Mouse (Mus musculus) liver (tissue): ENCODE measurements around the gene Gba.
A peak's percentile ranks its signal among the peaks of the same experiment; 100 is the strongest.

Source experiments
- DNase-seq: peaks from one replicate; pipeline ENCODE4 v3.0.0-alpha.2; 2020; ENCODE audit warnings: mixed read lengths

Gene Gba

DNA sequence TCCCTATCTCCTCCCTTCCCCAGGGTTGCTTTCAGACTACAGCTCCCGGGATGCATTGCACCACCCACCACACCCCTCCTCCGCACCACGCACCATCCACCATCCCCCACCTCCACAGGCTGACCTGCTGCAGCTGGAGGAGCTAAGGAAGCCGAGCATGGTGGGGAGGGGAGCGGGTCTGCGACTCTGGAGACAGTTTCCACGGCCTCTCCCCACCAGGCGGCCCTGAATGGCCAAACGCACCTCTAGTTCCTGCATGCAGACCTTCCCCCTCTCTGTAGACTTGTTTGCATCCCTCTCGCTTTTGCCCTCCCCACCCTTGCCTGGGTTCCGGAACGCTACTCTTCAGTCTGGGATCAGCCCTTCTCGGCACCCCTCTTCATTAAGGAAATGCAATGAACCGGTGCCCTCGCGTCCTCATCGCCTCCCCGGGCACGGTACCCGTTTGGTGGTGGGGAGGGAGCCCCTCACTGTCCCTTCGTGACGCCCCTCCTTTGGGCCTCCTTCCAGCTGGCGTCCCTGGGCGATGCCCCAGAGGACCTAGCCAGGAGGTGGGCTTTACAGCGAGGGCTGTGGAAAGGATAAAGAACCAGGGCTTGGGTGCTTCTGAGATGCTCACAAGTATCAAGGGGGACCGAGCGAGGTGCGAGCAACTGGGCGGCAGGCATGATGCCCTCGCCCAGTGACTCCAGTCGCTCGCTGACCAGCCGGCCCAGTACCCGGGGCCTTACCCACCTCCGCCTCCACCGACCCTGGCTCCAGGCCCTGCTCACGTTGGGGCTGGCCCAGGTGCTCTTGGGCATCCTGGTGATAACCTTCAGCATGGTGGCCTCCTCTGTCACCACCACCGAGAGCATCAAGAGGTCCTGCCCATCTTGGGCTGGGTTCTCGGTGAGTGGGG is 19.4 kb upstream of the Gba start, which contains the start of gene Fam189b:
Fam189b (plus strand) TSS at position 86 of the 901 bp plus-strand sequence.
- DNase-seq, result peak; percentile 85

- no peak for DNase-seq
Observed at GRCm38 (mm10) chr3:89183959-89184315, 18.8 kb upstream of the Gba start.

GRCm38 (mm10) chr3:89187197-89187596 is 15.5 kb upstream of the Gba start:
- DNase-seq, result no peak

- no peak for DNase-seq
Observed at GRCm38 (mm10) chr3:89187690-89188477, 14.8 kb upstream of the Gba start.

DNA sequence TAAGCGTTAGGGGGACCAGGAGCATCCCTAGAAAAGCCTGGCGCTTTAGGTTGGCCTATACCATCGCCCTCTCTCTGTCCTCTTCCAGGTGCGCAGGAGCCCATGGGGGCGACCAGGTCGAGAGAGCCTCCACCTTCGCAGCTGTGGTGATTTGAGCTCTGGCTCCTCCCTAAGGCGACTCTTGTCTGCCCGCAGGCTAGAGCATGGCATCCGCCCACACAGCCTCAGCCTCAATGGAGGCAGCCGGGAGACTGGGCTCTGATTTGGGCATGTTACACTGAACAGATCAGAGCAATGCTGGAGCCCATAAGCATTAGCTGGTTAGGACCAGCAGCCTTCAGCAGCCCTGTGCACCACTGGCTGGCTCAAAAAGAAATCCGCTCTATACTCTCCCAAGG is 14.3 kb upstream of the Gba start:
- no peak for DNase-seq

GRCm38 (mm10) chr3:89190436-89190835 is 12.3 kb upstream of the Gba start:
- DNase-seq, result no peak

GRCm38 (mm10) chr3:89193351-89193750 is 9.4 kb upstream of the Gba start:
- DNase-seq, result no peak

GRCm38 (mm10) chr3:89193853-89194252 is 8.9 kb upstream of the Gba start:
- DNase-seq, result no peak

DNA sequence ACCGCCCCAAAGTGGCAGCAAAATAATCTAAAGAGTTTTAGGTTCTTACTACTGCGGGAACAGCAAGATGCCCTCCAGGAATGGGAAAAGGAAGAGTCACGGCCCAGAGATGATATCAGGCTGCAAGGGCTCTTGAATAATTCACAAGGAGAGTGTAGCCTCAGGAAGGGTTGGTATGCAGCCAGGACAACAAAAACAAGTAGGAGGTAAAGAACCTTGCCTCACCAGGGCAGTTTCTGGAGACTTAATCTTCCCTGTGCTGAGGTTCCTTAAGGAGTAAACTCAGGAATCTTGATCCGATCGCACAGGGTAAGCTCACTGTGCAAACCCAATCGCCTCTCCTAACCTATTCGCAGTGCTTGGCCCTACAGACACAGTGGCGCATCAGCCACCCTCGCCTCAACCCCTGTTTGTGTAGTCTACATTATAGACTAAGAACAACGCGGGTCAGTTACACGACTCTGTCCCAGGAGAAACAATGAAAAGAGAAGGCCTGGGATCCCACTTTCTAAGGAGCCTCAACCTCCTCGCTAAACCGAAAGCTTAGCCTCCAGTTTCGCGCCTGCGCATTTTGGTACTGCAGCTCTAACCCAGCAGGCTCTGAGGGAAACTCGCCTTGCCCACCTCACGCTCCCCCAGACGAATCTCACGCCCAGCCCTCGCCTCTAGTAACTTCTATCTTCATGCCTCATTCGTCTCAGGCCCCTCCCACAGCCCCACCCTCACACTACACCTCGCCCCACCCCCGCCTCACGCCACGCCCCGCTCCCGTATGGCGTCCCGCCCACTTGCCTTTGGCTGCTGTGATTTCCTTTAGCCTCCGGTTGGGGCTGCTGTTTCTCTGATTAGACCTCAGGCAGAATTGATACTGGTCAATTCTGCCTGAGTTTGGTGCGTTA is 6.5 kb upstream of the Gba start:
- peak; percentile 95 for DNase-seq

DNA sequence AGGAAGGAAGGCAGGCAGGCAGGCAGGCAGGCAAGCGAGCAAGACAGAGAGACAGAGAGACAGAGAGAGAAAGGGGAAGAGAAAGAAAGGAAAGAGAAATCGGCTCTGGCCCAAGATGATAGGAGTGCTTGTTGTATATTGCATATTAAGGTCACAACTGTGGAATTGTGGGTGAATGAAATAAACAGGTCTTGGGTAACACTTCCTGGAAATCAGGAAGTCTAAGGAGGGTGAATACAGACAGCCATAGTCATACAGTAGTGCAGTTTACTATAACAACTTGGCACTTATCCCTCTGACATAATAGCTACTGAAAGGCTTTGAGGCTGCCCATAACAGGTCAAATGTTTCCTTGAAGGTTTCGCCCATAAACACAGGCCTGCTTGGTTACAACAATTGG is 2.9 kb upstream of the Gba start:
- DNase-seq, result no peak

DNA sequence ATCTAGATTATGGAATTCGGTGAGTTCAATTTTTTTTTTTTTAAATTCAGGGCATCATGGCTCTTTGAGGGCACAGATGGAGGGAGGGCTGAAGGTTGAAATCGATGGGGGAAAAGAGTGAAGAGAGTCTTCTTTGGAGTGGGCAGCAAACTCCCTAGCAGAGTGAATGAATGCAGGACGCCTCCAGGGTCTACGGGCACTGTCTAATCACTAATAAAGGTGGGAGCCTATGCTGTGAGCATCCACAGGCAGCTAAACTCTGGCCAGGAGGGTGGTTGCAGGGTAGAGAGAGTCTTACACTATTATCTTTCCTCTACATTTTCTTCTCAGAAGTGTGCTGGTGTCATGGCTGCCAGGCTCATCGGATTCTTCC is 400 bp downstream of the Gba start:
- no peak for DNase-seq

- no peak for DNase-seq
Observed at GRCm38 (mm10) chr3:89206079-89206478, 3.4 kb downstream of the Gba start.

- DNase-seq, result no peak
Observed at GRCm38 (mm10) chr3:89206695-89207094, 4.0 kb downstream of the Gba start.

DNA sequence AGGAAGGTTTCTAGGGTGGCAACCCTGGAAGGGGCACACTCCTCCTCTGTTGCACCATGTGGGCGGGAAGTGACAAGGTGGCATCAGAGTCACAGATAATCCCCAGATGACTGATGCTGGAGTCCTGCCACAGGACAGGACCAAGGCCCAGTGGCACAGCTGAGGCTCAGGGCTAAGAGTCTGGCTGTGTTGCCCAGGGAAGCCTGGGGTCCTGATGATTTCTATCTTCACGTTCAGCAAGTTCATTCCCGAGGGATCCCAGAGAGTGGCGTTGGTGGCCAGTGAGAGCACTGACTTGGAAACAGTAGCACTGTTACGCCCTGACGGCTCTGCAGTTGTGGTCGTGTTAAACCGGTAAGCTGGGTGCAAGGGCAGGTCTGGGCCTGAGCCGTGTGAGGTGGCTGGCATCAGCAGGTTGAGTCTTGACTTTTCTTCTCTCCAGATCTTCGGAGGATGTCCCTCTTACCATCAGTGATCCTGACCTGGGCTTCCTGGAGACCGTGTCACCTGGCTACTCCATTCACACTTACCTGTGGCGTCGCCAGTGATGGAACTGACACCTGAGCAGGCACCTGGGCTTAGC is 5.4 kb downstream of the Gba start:
- DNase-seq, result no peak

GRCm38 (mm10) chr3:89208736-89209135 is 6.0 kb downstream of the Gba start:
- DNase-seq, result no peak

DNA sequence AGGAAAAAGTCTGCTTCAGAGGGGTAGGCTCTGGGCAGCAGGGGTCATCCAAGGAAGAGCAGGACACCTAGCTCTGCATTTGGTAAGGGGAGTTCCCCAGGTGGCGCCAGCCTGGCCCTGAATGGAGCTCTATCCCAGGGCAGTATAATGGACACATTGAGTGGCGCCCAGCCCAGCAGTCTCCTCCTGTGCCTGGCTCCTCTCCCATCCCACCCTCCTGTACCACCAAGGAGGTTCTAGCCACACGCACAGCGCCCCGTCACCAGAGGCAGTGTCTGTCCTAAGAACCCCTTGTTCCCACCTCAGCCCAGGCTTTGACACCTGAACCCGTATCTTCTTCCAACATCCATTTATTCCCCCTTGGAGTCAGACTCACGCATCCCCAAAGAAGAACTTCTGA is 7.0 kb downstream of the Gba start:
- DNase-seq, result no peak

- DNase-seq, result no peak
Observed at GRCm38 (mm10) chr3:89210162-89210561, 7.4 kb downstream of the Gba start.

DNA sequence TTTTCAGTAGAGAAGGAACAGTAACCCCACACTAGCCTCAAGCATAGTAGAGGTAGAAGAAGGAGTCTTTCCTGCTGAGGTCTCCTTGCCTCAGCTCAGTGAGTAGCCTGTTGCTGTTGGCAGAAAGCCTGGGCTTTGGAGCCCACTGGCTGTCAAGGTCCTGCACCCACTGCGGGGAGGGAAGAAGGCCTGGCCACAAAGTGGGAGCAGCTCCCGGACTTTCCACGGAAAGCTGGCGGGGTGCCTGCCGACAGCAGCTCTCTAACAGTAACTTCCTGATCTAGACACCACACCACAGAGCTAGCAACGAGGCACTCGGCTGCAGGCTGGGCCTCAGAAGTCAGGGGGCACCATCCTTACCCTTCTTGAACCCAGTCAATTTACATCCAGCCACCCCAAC is 8.0 kb downstream of the Gba start:
- DNase-seq, result no peak

DNA sequence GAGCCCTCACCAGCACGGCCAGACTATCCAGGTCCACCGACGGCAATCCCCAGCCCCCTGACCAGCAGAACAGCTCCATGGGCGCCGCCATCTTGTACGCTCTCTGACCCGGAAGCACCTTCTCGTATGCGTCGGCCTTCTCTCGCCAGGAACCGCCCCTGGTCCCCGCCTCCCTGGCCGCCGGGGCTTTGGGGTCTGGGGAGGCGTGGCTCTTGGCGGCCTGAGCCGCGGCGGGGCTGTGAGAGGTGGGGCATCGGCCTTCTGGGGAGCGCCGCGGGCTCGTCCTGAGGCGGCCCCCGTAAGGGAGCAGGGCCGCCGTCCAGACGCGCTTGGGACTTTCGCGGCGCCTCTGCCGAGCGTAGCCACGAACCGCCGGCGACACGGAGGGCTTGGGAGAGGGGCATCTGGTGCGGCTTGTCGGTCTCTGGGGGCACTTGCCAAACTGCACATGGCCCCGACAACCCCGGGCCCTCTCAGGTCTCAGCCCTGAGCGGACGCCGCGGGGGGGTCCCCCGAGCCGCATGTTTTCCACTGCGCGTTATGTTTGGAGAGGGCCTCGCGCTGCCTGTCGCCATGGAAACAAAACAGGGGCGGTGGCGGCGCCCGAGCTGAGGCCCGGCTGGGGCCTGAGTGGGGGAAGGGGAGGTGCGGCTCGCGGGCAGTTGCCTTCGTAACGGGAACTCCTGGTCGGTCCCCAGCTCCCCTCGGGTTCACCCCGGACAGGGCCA is 11.2 kb downstream of the Gba start:
- DNase-seq, result peak; percentile 93

- peak; percentile 37 for DNase-seq
Observed at GRCm38 (mm10) chr3:89214681-89215411, 12.1 kb downstream of the Gba start, which contains the start of gene Thbs3. Gene Thbs3 (plus strand): TSS chr3:89215180.

GRCm38 (mm10) chr3:89215853-89216252 is 13.1 kb downstream of the Gba start:
- peak; percentile 86 for DNase-seq
